Mouse (Mus musculus): ENCODE data around the gene 2310030G06Rik. TPM values are rescaled to one million over a fixed set of nuclear protein-coding genes. Genes with fewer than 3 reads are reported as not detected.

The 2310030G06Rik gene
- polyA plus RNA-seq, 1 experiment from 2014 or later, result 2.6 TPM

DNA sequence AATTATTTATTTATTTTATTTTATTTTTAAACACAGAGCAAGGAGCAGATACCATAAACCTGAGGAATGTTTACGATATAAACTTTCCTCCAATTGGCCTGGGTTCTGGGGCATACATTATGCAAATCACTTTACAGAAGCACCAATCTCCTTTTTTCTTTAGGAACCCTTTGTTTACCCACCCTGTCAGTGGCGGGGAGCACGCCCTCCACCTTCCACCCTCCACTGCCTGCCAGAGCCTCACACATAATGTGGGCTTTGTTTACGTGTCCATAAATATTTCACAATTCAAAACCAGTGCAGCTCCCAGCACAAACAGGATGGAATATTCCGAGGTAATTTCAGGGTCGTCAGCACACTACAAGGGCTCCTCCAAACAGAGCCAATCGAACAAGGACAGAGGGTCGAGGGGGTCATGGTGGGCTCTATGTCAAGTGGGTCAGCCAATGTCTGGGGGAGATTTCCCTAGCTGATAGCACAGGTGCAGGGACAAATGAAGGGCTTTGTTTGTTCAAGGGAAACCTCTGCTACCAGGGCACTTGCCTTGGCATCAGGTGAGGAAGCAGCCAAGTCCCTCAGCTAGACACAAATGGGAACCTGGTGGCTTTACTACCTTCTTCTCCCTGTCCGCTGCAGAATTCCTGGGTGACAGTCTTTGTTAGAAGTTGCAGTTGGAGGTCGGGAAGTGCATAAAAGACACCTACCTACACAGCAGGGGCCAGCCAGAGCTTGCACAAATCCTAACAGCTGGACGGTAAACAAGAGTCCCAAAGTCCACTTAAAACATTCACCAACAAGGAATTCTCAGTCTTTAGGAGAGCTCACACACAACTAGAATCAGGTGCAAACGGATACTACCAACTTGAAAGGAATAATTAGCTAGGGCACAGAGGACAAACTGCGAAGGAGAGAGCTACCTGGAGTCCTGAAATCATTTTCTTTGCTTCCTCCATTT, 53.4 kb downstream of the 2310030G06Rik start:
- Histone ChIP-seq H3K4me3 (no peak overlapping the region), H3K36me3 (peaks cover 80% of the 10 kb centered on the region), H3K4me1 (peaks cover 7% of the 10 kb centered on the region), H3K9me3 (replicated peaks) (no peaks in the 10 kb centered on the region), H3K27me3 (ENCODE audit: low read depth, poor library complexity, severe bottlenecking) (no peaks in the 10 kb centered on the region), H3K27ac (peak overlapping the region; percentile 17; the same call in 1 of the 2 replicates)
- no peak for DNase-seq (ENCODE audit: low spot score)
- WGBS, result 30% methylated on average over 13 of the region's 13 CpGs

Other genes starting within 250 kb of the 2310030G06Rik start
- 53.4 and 59.2 TPM in 2 replicates for gene Pts, start 217.8 kb downstream of the 2310030G06Rik start, polyA plus RNA-seq (2016; fragmentation: Nextera tagmentation; extraction: Ambion mirVana)
- gene Il18, start 191.7 kb downstream of the 2310030G06Rik start, polyA plus RNA-seq (2016; fragmentation: Nextera tagmentation; extraction: Ambion mirVana), result 0.50 TPM in 1 of 2 replicates, not detected in the other
- gene Bco2, start 191.4 kb downstream of the 2310030G06Rik start, polyA plus RNA-seq (2016; fragmentation: Nextera tagmentation; extraction: Ambion mirVana), result 0.06 TPM in 1 of 2 replicates, not detected in the other
- gene Tex12, start 185.2 kb downstream of the 2310030G06Rik start, polyA plus RNA-seq (2016; fragmentation: Nextera tagmentation; extraction: Ambion mirVana), result not detected in 2 replicates
- 337 and 352 TPM in 2 replicates for gene Sdhd, start 142.7 kb downstream of the 2310030G06Rik start, polyA plus RNA-seq (2016; fragmentation: Nextera tagmentation; extraction: Ambion mirVana)
- gene Timm8b, start 142.6 kb downstream of the 2310030G06Rik start, polyA plus RNA-seq (2016; fragmentation: Nextera tagmentation; extraction: Ambion mirVana), result 297 and 307 TPM in 2 replicates
- 5.1 and 5.4 TPM in 2 replicates for gene Pih1d2, start 129.2 kb downstream of the 2310030G06Rik start, polyA plus RNA-seq (2016; fragmentation: Nextera tagmentation; extraction: Ambion mirVana)
- gene Nkapd1, start 129.1 kb downstream of the 2310030G06Rik start, polyA plus RNA-seq (2016; fragmentation: Nextera tagmentation; extraction: Ambion mirVana), result 20.4 and 21.3 TPM in 2 replicates
- 61.7 and 62.1 TPM in 2 replicates for gene Dlat, start 86.8 kb downstream of the 2310030G06Rik start, polyA plus RNA-seq (2016; fragmentation: Nextera tagmentation; extraction: Ambion mirVana)
- 33.8 and 36.8 TPM in 2 replicates for gene Dixdc1, start 7.0 kb downstream of the 2310030G06Rik start, polyA plus RNA-seq (2016; fragmentation: Nextera tagmentation; extraction: Ambion mirVana)
- gene Cryab, start 4.8 kb upstream of the 2310030G06Rik start, polyA plus RNA-seq (2016; fragmentation: Nextera tagmentation; extraction: Ambion mirVana), result 2.4 and 3.1 TPM in 2 replicates
- gene Hspb2, start 5.8 kb upstream of the 2310030G06Rik start, polyA plus RNA-seq (2016; fragmentation: Nextera tagmentation; extraction: Ambion mirVana), result not detected in 2 replicates
- gene Fdxacb1, start 21.7 kb upstream of the 2310030G06Rik start, polyA plus RNA-seq (2016; fragmentation: Nextera tagmentation; extraction: Ambion mirVana), result 12.6 and 14.0 TPM in 2 replicates
- gene Alg9, start 28.5 kb upstream of the 2310030G06Rik start, polyA plus RNA-seq (2016; fragmentation: Nextera tagmentation; extraction: Ambion mirVana), result 42.2 and 43.0 TPM in 2 replicates
- 19.7 and 25.8 TPM in 2 replicates for gene 1110032A03Rik, start 29.0 kb upstream of the 2310030G06Rik start, polyA plus RNA-seq (2016; fragmentation: Nextera tagmentation; extraction: Ambion mirVana)
- 159 and 177 TPM in 2 replicates for gene Ppp2r1b, start 98.8 kb upstream of the 2310030G06Rik start, polyA plus RNA-seq (2016; fragmentation: Nextera tagmentation; extraction: Ambion mirVana)